Mouse (Mus musculus): Measurements from ENCODE around the gene Egln2.

DNA sequence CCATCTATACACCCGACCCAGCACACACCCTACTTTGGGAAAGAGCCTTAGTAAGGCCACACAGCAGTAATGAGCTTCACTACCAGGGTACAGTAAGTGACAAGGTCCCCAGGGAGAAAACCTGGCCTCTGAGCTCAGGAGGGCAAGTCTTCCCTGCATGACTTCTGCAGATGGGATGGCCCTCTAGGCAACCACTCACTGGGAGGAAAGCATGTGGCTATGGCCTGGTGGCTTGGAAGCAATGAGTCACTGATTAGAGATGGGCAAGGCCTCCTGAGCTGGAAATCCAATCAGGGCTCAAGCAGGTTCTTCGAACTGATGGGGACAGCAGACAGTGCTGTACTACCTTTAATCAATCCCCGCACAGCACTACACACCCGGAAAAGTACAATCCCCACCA lies 4.9 kb downstream of the Egln2 start:
- TF ChIP-seq CTCF (IDR thresholded peaks at IDR 0.05; ENCODE audit: borderline replicate concordance, insufficient read depth, low read length) = no peak
- no peak for TF ChIP-seq POLR2A (IDR thresholded peaks at IDR 0.05; ENCODE audit: low read depth, low read length)

Measured in embryonic fibroblast, embryonic 13.5 days (primary cell).